7 mouse cellular contexts compared by ENCODE assay signal in genomic region chr3:87408171-87408570, GRCm38 (mm10). TPM values are rescaled to one million over a fixed set of nuclear protein-coding genes. Genes with fewer than 3 reads are reported as not detected.
DNase-seq lines count a peak whose midpoint lies in the region; ATAC-seq lines count a peak whose summit lies in the region.

No protein-coding gene starts in this region.

- peak; percentile 97 for ATAC-seq in granulocyte monocyte progenitor cell, adult 5-6 weeks (replicated peaks; ENCODE audit: poor library complexity, severe bottlenecking)

- peak; percentile 9 for DNase-seq in layer of hippocampus, adult 9-11 months
- DNase-seq in layer of hippocampus, postnatal 25 days (ENCODE audit: extremely low spot score in 1 of 2, low spot score in 1 of 2), result no peak
- DNase-seq in R1 (ENCODE audit: low read depth, low spot score), result peak; percentile 91
- DNase-seq in natural killer cell, adult 2 months (ENCODE audit: low spot score in 2 of 2), result peak; percentile 34 to 78
- no peak for DNase-seq in gastrocnemius, postnatal 10 days
- no peak for DNase-seq in left cerebral cortex, adult 8-10 months (ENCODE audit: low spot score in 2 of 2)

RNA-seq across cellular contexts. Expression of gene Fcrl5, which starts 27.4 kb away (rescaled TPM):
- not detected for total RNA-seq in layer of hippocampus, postnatal 25 days (2021)
- not detected in 2 replicates for total RNA-seq in granulocyte monocyte progenitor cell, adult 5-6 weeks (2014; fragmentation: Nextera tagmentation)
- total RNA-seq in granulocyte monocyte progenitor cell, adult 5-6 weeks (2017), result 0.21 TPM in 1 of 2 replicates, not detected in the other
- total RNA-seq in gastrocnemius, postnatal 10 days (2021), result not detected
- not detected for total RNA-seq in left cerebral cortex, adult 8-10 months (2022)

RNA-seq across cellular contexts. Expression of gene Fcrl1, which starts 32.0 kb away (rescaled TPM):
- total RNA-seq in layer of hippocampus, postnatal 25 days (2021), result under 1 TPM in 1 of 2 experiments, not detected in 1; 0.54 TPM
- 2.1 and 4.1 TPM in 2 replicates for total RNA-seq in granulocyte monocyte progenitor cell, adult 5-6 weeks (2014; fragmentation: Nextera tagmentation)
- 0.69 and 0.82 TPM in 2 replicates for total RNA-seq in granulocyte monocyte progenitor cell, adult 5-6 weeks (2017)
- not detected for total RNA-seq in gastrocnemius, postnatal 10 days (2021)
- under 1 TPM in 2 of 4 experiments, not detected in 2; 0.37 to 0.49 TPM for total RNA-seq in left cerebral cortex, adult 8-10 months (2022)

RNA-seq across cellular contexts. Expression of gene Cd5l, which starts 50.5 kb away (rescaled TPM):
- not detected for total RNA-seq in layer of hippocampus, postnatal 25 days (2021)
- not detected in 2 replicates for total RNA-seq in granulocyte monocyte progenitor cell, adult 5-6 weeks (2014; fragmentation: Nextera tagmentation)
- 0.65 TPM in 1 of 2 replicates, not detected in the other for total RNA-seq in granulocyte monocyte progenitor cell, adult 5-6 weeks (2017)
- total RNA-seq in gastrocnemius, postnatal 10 days (2021), result not detected
- total RNA-seq in left cerebral cortex, adult 8-10 months (2022), result not detected

Comparison
In these comparisons a context has a peak if more than half of its experiments do, and no peak if none do; other contexts are left out.
1. DNase-seq: peak in layer of hippocampus, adult 9-11 months (single experiment), R1 (single experiment) and natural killer cell, adult 2 months (2 of 2); none in layer of hippocampus, postnatal 25 days (0 of 2), gastrocnemius, postnatal 10 days (single experiment) and left cerebral cortex, adult 8-10 months (0 of 2).